Mouse (Mus musculus): Measurements from ENCODE around the gene Rgn. TPM values are rescaled to one million over a fixed set of nuclear protein-coding genes. Genes with fewer than 3 reads are reported as not detected.

Rgn gene
- polyA plus RNA-seq, 1 experiment from 2014 or later = not detected

- Histone ChIP-seq H3K4me2 (replicated peaks) (no peak overlapping the region), H3K36me3 (no peaks in the 10 kb centered on the region), H3K4me3 (no peak overlapping the region), H3K27ac (no peak overlapping the region), H3K27me3 (no peaks in the 10 kb centered on the region), H3K9ac (no peak overlapping the region), H3K4me1 (no peaks in the 10 kb centered on the region), H3K9me3 (replicated peaks) (no peaks in the 10 kb centered on the region)
- ATAC-seq (ENCODE audit: low FRiP score) = no peak
- 84% methylated on average over 9 of the region's 9 CpGs for WGBS
Measured at GRCm38 (mm10) chrX:20572683-20573082, 23.1 kb downstream of the Rgn start.

GRCm38 (mm10) chrX:20573927-20574326, 24.3 kb downstream of the Rgn start:
- H3K27me3 ChIP-seq = no peaks in the 10 kb centered on the region
- no peaks in the 10 kb centered on the region for H3K4me1 ChIP-seq
- H3K9ac ChIP-seq = no peak overlapping the region
- no peak overlapping the region for H3K27ac ChIP-seq
- no peak for ATAC-seq (ENCODE audit: low FRiP score)
- no peaks in the 10 kb centered on the region for H3K9me3 ChIP-seq (replicated peaks)
- H3K4me2 ChIP-seq (replicated peaks) = no peak overlapping the region
- 85% methylated on average over 4 of the region's 4 CpGs for WGBS
- H3K36me3 ChIP-seq = no peaks in the 10 kb centered on the region
- H3K4me3 ChIP-seq = no peak overlapping the region

DNA sequence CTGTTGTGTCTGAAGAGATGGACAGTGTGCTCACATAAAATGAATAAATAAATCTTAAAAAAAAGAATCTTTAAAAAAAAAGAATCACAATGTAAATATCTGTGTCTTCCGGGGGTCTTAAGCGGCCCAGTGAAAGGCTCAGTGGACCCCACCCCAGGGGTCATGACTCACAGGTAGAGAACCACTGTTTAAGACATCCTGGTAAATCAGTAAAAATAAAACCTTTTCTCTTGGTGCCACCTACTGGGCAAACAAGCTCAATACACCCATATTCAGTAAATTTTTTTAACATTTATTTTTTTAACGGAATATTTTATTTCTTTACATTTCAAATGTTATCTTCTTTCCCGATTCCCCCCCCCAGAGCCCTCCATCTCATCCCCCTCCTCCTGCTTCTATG, 38.4 kb downstream of the Rgn start:
- 23% methylated on average over 4 of the region's 4 CpGs for WGBS
- Histone ChIP-seq H3K4me2 (replicated peaks) (no peak overlapping the region), H3K9me3 (replicated peaks) (no peaks in the 10 kb centered on the region), H3K4me1 (no peaks in the 10 kb centered on the region), H3K27me3 (no peaks in the 10 kb centered on the region), H3K27ac (no peak overlapping the region), H3K36me3 (no peaks in the 10 kb centered on the region), H3K4me3 (no peak overlapping the region), H3K9ac (no peak overlapping the region)
- no peak for ATAC-seq (ENCODE audit: low FRiP score)

GRCm38 (mm10) chrX:20608500-20608899, 58.9 kb downstream of the Rgn start:
- 90% methylated on average over 4 of the region's 4 CpGs for WGBS
- Histone ChIP-seq H3K4me2 (replicated peaks) (no peak overlapping the region), H3K27ac (no peak overlapping the region), H3K27me3 (no peaks in the 10 kb centered on the region), H3K4me3 (no peak overlapping the region), H3K9ac (no peak overlapping the region), H3K4me1 (no peaks in the 10 kb centered on the region), H3K9me3 (replicated peaks) (no peaks in the 10 kb centered on the region), H3K36me3 (no peaks in the 10 kb centered on the region)
- no peak for ATAC-seq (ENCODE audit: low FRiP score)

Other genes starting within 250 kb of the Rgn start
- 22.8 and 23.0 TPM in 2 replicates for gene Rp2, start 185.3 kb upstream of the Rgn start, polyA plus RNA-seq (2016; fragmentation: Nextera tagmentation; extraction: Ambion mirVana)
- gene Jade3, start 124.1 kb upstream of the Rgn start, polyA plus RNA-seq (2016; fragmentation: Nextera tagmentation; extraction: Ambion mirVana) = 7.8 and 9.7 TPM in 2 replicates
- 74.4 and 74.9 TPM in 2 replicates for gene Rbm10, start 67.7 kb downstream of the Rgn start, polyA plus RNA-seq (2016; fragmentation: Nextera tagmentation; extraction: Ambion mirVana)
- 192 and 201 TPM in 2 replicates for gene Ndufb11, start 67.8 kb downstream of the Rgn start, polyA plus RNA-seq (2016; fragmentation: Nextera tagmentation; extraction: Ambion mirVana)
- gene Uba1, start 108.5 kb downstream of the Rgn start, polyA plus RNA-seq (2016; fragmentation: Nextera tagmentation; extraction: Ambion mirVana) = 369 and 378 TPM in 2 replicates
- gene Cdk16, start 138.2 kb downstream of the Rgn start, polyA plus RNA-seq (2016; fragmentation: Nextera tagmentation; extraction: Ambion mirVana) = 159 and 160 TPM in 2 replicates
- gene Usp11, start 154.1 kb downstream of the Rgn start, polyA plus RNA-seq (2016; fragmentation: Nextera tagmentation; extraction: Ambion mirVana) = 87.9 and 88.7 TPM in 2 replicates
- 154 and 155 TPM in 2 replicates for gene Araf, start 248.0 kb downstream of the Rgn start, polyA plus RNA-seq (2016; fragmentation: Nextera tagmentation; extraction: Ambion mirVana)

All from hindbrain, embryonic 12.5 days (tissue).